Comparison of ENCODE assay signal across 9 mouse cellular contexts in genomic region chr1:166045060-166045893, GRCm38 (mm10). TPM values are rescaled to one million over a fixed set of nuclear protein-coding genes. Genes with fewer than 3 reads are reported as not detected.
DNase-seq lines count a peak whose midpoint lies in the region; ATAC-seq and TF ChIP-seq lines count a peak whose summit lies in the region.
"Had no signal": no experiment of that assay in that cellular context is flagged by ENCODE, and none has a peak within 500 bp of the region (broad histone marks: within the 10 kb centered on the region; RNA-seq: fewer than 3 reads in every experiment).

No protein-coding gene starts in this region.

- H3K9ac ChIP-seq in forebrain, embryonic 13.5 days, result no peak overlapping the region
- no peak overlapping the region for H3K9ac ChIP-seq in liver, postnatal 0 days (replicated peaks)

- H3K36me3 ChIP-seq in forebrain, embryonic 13.5 days (ENCODE audit: poor library complexity, severe bottlenecking), result no peaks in the 10 kb centered on the region
- no peaks in the 10 kb centered on the region for H3K36me3 ChIP-seq in liver, postnatal 0 days (replicated peaks; ENCODE audit: insufficient read depth, low read length)

- no peaks in the 10 kb centered on the region for H3K9me3 ChIP-seq in forebrain, embryonic 13.5 days (replicated peaks)
- no peaks in the 10 kb centered on the region for H3K9me3 ChIP-seq in liver, postnatal 0 days (ENCODE audit: low read length)

- no peak for TF ChIP-seq CTCF in liver, postnatal 0 days (IDR thresholded peaks at IDR 0.05; ENCODE audit: low read depth)

- 10% methylated on average over 14 of the region's 14 CpGs for WGBS in forebrain, embryonic 13.5 days
- WGBS in liver, postnatal 0 days (ENCODE audit: insufficient replicate concordance), result 61% methylated on average over 14 of the region's 14 CpGs

- no peak overlapping the region for H3K27ac ChIP-seq in forebrain, embryonic 13.5 days
- H3K27ac ChIP-seq in liver, postnatal 0 days (ENCODE audit: low read depth), result no peak overlapping the region

- DNase-seq in 3134 (ENCODE audit: extremely low read depth, insufficient read length, low spot score), result peak; percentile 57
- peak; percentile 72 for DNase-seq in 3T3-L1 (ENCODE audit: low read depth, low spot score)
- peak; percentile 25 to 79 for DNase-seq in lung, postnatal 4 days
- no peak for DNase-seq in liver, postnatal 0 days
- no peak for DNase-seq in cerebellum, adult 18-20 months
- DNase-seq: adrenal gland, adult 8-10 months; thymus, postnatal 36 days had no signal

- no peak for TF ChIP-seq EP300 in liver, postnatal 0 days (IDR thresholded peaks at IDR 0.05; ENCODE audit: low read depth)

- H3K4me2 ChIP-seq in forebrain, embryonic 13.5 days, result peak overlapping the region; percentile 34
- H3K4me2 ChIP-seq in liver, postnatal 0 days (ENCODE audit: low read depth, low read length), result no peak overlapping the region

- peaks cover 45% of the 10 kb centered on the region for H3K4me1 ChIP-seq in forebrain, embryonic 13.5 days
- H3K4me1 ChIP-seq in liver, postnatal 0 days (ENCODE audit: insufficient read depth), result peaks cover 10% of the 10 kb centered on the region; the same call in 1 of the 2 replicates

- H3K4me3 ChIP-seq in forebrain, embryonic 13.5 days, result no peak overlapping the region
- H3K4me3 ChIP-seq in liver, postnatal 0 days (ENCODE audit: low read depth, low read length), result no peak overlapping the region

- ATAC-seq in forebrain, embryonic 13.5 days, result no peak
- ATAC-seq in liver, postnatal 0 days, result no peak
- ATAC-seq in megakaryocyte, adult 5-6 weeks (ENCODE audit: poor library complexity, severe bottlenecking), result no peak

- peaks cover 23% of the 10 kb centered on the region for H3K27me3 ChIP-seq in forebrain, embryonic 13.5 days
- H3K27me3 ChIP-seq in liver, postnatal 0 days (ENCODE audit: insufficient read depth, low read length), result peaks cover 9% of the 10 kb centered on the region; the same call in 1 of the 2 replicates

RNA-seq across cellular contexts. Expression of gene Pou2f1, which starts 42.8 kb away (rescaled TPM):
- 23.9 and 25.9 TPM in 2 replicates for polyA plus RNA-seq in forebrain, embryonic 13.5 days (2015; fragmentation: Nextera tagmentation; extraction: Ambion mirVana)
- polyA plus RNA-seq in liver, postnatal 0 days (2015; fragmentation: Nextera tagmentation; extraction: Ambion mirVana), result 3.3 and 3.4 TPM in 2 replicates
- total RNA-seq in megakaryocyte, adult 5-6 weeks (2015), result 21.9 and 25.6 TPM in 2 replicates
- 12.9 and 18.1 TPM in 2 replicates for total RNA-seq in megakaryocyte, adult 5-6 weeks (2017)

Comparison
In these comparisons a context has a peak if more than half of its experiments do, and no peak if none do; other contexts are left out.
1. DNase-seq: peak in 3134 (single experiment), 3T3-L1 (single experiment) and lung, postnatal 4 days (2 of 2); none in liver, postnatal 0 days (single experiment) and cerebellum, adult 18-20 months (0 of 2).